Mouse (Mus musculus): ENCODE data around the gene Cfap97d1. TPM values are rescaled to one million over a fixed set of nuclear protein-coding genes. Genes with fewer than 3 reads are reported as not detected.

Cfap97d1 gene
- polyA plus RNA-seq, 1 experiment from 2014 or later = not detected

GRCm38 (mm10) chr11:102008372-102008771 lies 24.3 kb downstream of the Cfap97d1 start:
- H3K9ac ChIP-seq (ENCODE audit: low read depth, low read length) = no peak overlapping the region
- no peaks in the 10 kb centered on the region; the same call in 1 of the 2 replicates for H3K36me3 ChIP-seq (ENCODE audit: control insufficient read depth, insufficient read depth, low read length)
- no peak overlapping the region for H3K4me2 ChIP-seq
- no peaks in the 10 kb centered on the region for H3K4me1 ChIP-seq (ENCODE audit: control insufficient read depth, insufficient read depth, low read length)
- ATAC-seq (replicated peaks; ENCODE audit: insufficient number of reproducible peaks, low FRiP score, low TSS enrichment) = no peak
- no peak overlapping the region for H3K27ac ChIP-seq (ENCODE audit: low read depth, low read length)
- H3K27me3 ChIP-seq (ENCODE audit: control insufficient read depth, insufficient read depth, low read length) = no peaks in the 10 kb centered on the region
- H3K4me3 ChIP-seq (ENCODE audit: low read depth, low read length) = no peak overlapping the region
- 0 out of 2 replicates have a peak, but pooled peaks cover 2% of the 10 kb centered on the region for H3K9me3 ChIP-seq (replicated peaks; ENCODE audit: control insufficient read depth, low read length)
- 90% methylated on average over 8 of the region's 8 CpGs for WGBS (ENCODE audit: insufficient replicate concordance)

- H3K27ac ChIP-seq (ENCODE audit: low read depth, low read length) = no peak overlapping the region
Observed at GRCm38 (mm10) chr11:102008954-102009637, 25.0 kb downstream of the Cfap97d1 start.

GRCm38 (mm10) chr11:102010140-102010539 lies 26.1 kb downstream of the Cfap97d1 start:
- Histone ChIP-seq H3K4me1 (ENCODE audit: control insufficient read depth, insufficient read depth, low read length) (no peaks in the 10 kb centered on the region), H3K36me3 (ENCODE audit: control insufficient read depth, insufficient read depth, low read length) (no peaks in the 10 kb centered on the region), H3K4me2 (no peak overlapping the region), H3K9ac (ENCODE audit: low read depth, low read length) (no peak overlapping the region), H3K27me3 (ENCODE audit: control insufficient read depth, insufficient read depth, low read length) (no peaks in the 10 kb centered on the region), H3K9me3 (replicated peaks; ENCODE audit: control insufficient read depth, low read length) (no peaks in the 10 kb centered on the region), H3K27ac (ENCODE audit: low read depth, low read length) (no peak overlapping the region), H3K4me3 (ENCODE audit: low read depth, low read length) (no peak overlapping the region)
- 79% methylated on average over 13 of the region's 13 CpGs for WGBS (ENCODE audit: insufficient replicate concordance)
- no peak for ATAC-seq (replicated peaks; ENCODE audit: insufficient number of reproducible peaks, low FRiP score, low TSS enrichment)

More at GRCm38 (mm10) chr11:102008954-102009637, 25.0 kb downstream of the Cfap97d1 start:
- ATAC-seq (replicated peaks; ENCODE audit: insufficient number of reproducible peaks, low FRiP score, low TSS enrichment) = no peak
- H3K9ac ChIP-seq (ENCODE audit: low read depth, low read length) = no peak overlapping the region
- H3K9me3 ChIP-seq (replicated peaks; ENCODE audit: control insufficient read depth, low read length) = 0 out of 2 replicates have a peak, but pooled peaks cover 2% of the 10 kb centered on the region
- H3K4me3 ChIP-seq (ENCODE audit: low read depth, low read length) = no peak overlapping the region
- no peaks in the 10 kb centered on the region for H3K4me1 ChIP-seq (ENCODE audit: control insufficient read depth, insufficient read depth, low read length)
- 59% methylated on average over 15 of the region's 15 CpGs for WGBS (ENCODE audit: insufficient replicate concordance)
- no peak overlapping the region for H3K4me2 ChIP-seq
- H3K36me3 ChIP-seq (ENCODE audit: control insufficient read depth, insufficient read depth, low read length) = no peaks in the 10 kb centered on the region; the same call in 1 of the 2 replicates
- no peaks in the 10 kb centered on the region for H3K27me3 ChIP-seq (ENCODE audit: control insufficient read depth, insufficient read depth, low read length)

- no peak overlapping the region for H3K4me3 ChIP-seq (ENCODE audit: low read depth, low read length)
Observed at GRCm38 (mm10) chr11:102011510-102011909, 27.4 kb downstream of the Cfap97d1 start.

GRCm38 (mm10) chr11:102013201-102013600 lies 29.1 kb downstream of the Cfap97d1 start:
- ATAC-seq (replicated peaks; ENCODE audit: insufficient number of reproducible peaks, low FRiP score, low TSS enrichment) = no peak
- no peaks in the 10 kb centered on the region for H3K9me3 ChIP-seq (replicated peaks; ENCODE audit: control insufficient read depth, low read length)
- H3K4me1 ChIP-seq (ENCODE audit: control insufficient read depth, insufficient read depth, low read length) = no peaks in the 10 kb centered on the region
- H3K9ac ChIP-seq (ENCODE audit: low read depth, low read length) = no peak overlapping the region
- H3K36me3 ChIP-seq (ENCODE audit: control insufficient read depth, insufficient read depth, low read length) = no peaks in the 10 kb centered on the region
- no peak overlapping the region for H3K27ac ChIP-seq (ENCODE audit: low read depth, low read length)
- no peak overlapping the region for H3K4me2 ChIP-seq
- no peak overlapping the region for H3K4me3 ChIP-seq (ENCODE audit: low read depth, low read length)
- 75% methylated on average over 8 of the region's 8 CpGs for WGBS (ENCODE audit: insufficient replicate concordance)
- no peaks in the 10 kb centered on the region for H3K27me3 ChIP-seq (ENCODE audit: control insufficient read depth, insufficient read depth, low read length)

More at GRCm38 (mm10) chr11:102011510-102011909, 27.4 kb downstream of the Cfap97d1 start:
- Histone ChIP-seq H3K27ac (ENCODE audit: low read depth, low read length) (no peak overlapping the region), H3K4me1 (ENCODE audit: control insufficient read depth, insufficient read depth, low read length) (no peaks in the 10 kb centered on the region), H3K27me3 (ENCODE audit: control insufficient read depth, insufficient read depth, low read length) (no peaks in the 10 kb centered on the region), H3K36me3 (ENCODE audit: control insufficient read depth, insufficient read depth, low read length) (no peaks in the 10 kb centered on the region), H3K9ac (ENCODE audit: low read depth, low read length) (no peak overlapping the region), H3K4me2 (no peak overlapping the region), H3K9me3 (replicated peaks; ENCODE audit: control insufficient read depth, low read length) (no peaks in the 10 kb centered on the region)
- 62% methylated on average over 8 of the region's 8 CpGs for WGBS (ENCODE audit: insufficient replicate concordance)
- no peak for ATAC-seq (replicated peaks; ENCODE audit: insufficient number of reproducible peaks, low FRiP score, low TSS enrichment)

- no peak for ATAC-seq (replicated peaks; ENCODE audit: insufficient number of reproducible peaks, low FRiP score, low TSS enrichment)
- 72% methylated on average over 6 of the region's 6 CpGs for WGBS (ENCODE audit: insufficient replicate concordance)
- no peaks in the 10 kb centered on the region for H3K27me3 ChIP-seq (ENCODE audit: control insufficient read depth, insufficient read depth, low read length)
Observed at GRCm38 (mm10) chr11:102015472-102015871, 31.4 kb downstream of the Cfap97d1 start.

GRCm38 (mm10) chr11:102016136-102016535 lies 32.1 kb downstream of the Cfap97d1 start:
- no peak overlapping the region for H3K4me2 ChIP-seq
- no peak overlapping the region for H3K4me3 ChIP-seq (ENCODE audit: low read depth, low read length)
- H3K9ac ChIP-seq (ENCODE audit: low read depth, low read length) = no peak overlapping the region
- WGBS (ENCODE audit: insufficient replicate concordance) = 86% methylated on average over 1 of the region's 1 CpGs
- no peak for ATAC-seq (replicated peaks; ENCODE audit: insufficient number of reproducible peaks, low FRiP score, low TSS enrichment)
- no peaks in the 10 kb centered on the region for H3K27me3 ChIP-seq (ENCODE audit: control insufficient read depth, insufficient read depth, low read length)
- H3K36me3 ChIP-seq (ENCODE audit: control insufficient read depth, insufficient read depth, low read length) = no peaks in the 10 kb centered on the region
- H3K9me3 ChIP-seq (replicated peaks; ENCODE audit: control insufficient read depth, low read length) = no peaks in the 10 kb centered on the region
- H3K27ac ChIP-seq (ENCODE audit: low read depth, low read length) = no peak overlapping the region
- H3K4me1 ChIP-seq (ENCODE audit: control insufficient read depth, insufficient read depth, low read length) = no peaks in the 10 kb centered on the region

More at GRCm38 (mm10) chr11:102015472-102015871, 31.4 kb downstream of the Cfap97d1 start:
- Histone ChIP-seq H3K4me3 (ENCODE audit: low read depth, low read length) (no peak overlapping the region), H3K9ac (ENCODE audit: low read depth, low read length) (no peak overlapping the region), H3K27ac (ENCODE audit: low read depth, low read length) (no peak overlapping the region), H3K4me1 (ENCODE audit: control insufficient read depth, insufficient read depth, low read length) (no peaks in the 10 kb centered on the region), H3K4me2 (no peak overlapping the region), H3K9me3 (replicated peaks; ENCODE audit: control insufficient read depth, low read length) (no peaks in the 10 kb centered on the region), H3K36me3 (ENCODE audit: control insufficient read depth, insufficient read depth, low read length) (no peaks in the 10 kb centered on the region)

GRCm38 (mm10) chr11:102019736-102020135 lies 35.7 kb downstream of the Cfap97d1 start:
- no peaks in the 10 kb centered on the region for H3K36me3 ChIP-seq (ENCODE audit: control insufficient read depth, insufficient read depth, low read length)
- ATAC-seq (replicated peaks; ENCODE audit: insufficient number of reproducible peaks, low FRiP score, low TSS enrichment) = no peak
- H3K9me3 ChIP-seq (replicated peaks; ENCODE audit: control insufficient read depth, low read length) = no peaks in the 10 kb centered on the region
- WGBS (ENCODE audit: insufficient replicate concordance) = 77% methylated on average over 9 of the region's 9 CpGs
- H3K27ac ChIP-seq (ENCODE audit: low read depth, low read length) = no peak overlapping the region
- H3K27me3 ChIP-seq (ENCODE audit: control insufficient read depth, insufficient read depth, low read length) = peaks cover 4% of the 10 kb centered on the region; the same call in 1 of the 2 replicates
- H3K4me2 ChIP-seq = no peak overlapping the region
- H3K4me1 ChIP-seq (ENCODE audit: control insufficient read depth, insufficient read depth, low read length) = no peaks in the 10 kb centered on the region
- H3K4me3 ChIP-seq (ENCODE audit: low read depth, low read length) = no peak overlapping the region
- no peak overlapping the region for H3K9ac ChIP-seq (ENCODE audit: low read depth, low read length)

GRCm38 (mm10) chr11:102021196-102021595 lies 37.1 kb downstream of the Cfap97d1 start:
- 85% methylated on average over 5 of the region's 5 CpGs for WGBS (ENCODE audit: insufficient replicate concordance)
- H3K9me3 ChIP-seq (replicated peaks; ENCODE audit: control insufficient read depth, low read length) = no peaks in the 10 kb centered on the region
- H3K27ac ChIP-seq (ENCODE audit: low read depth, low read length) = no peak overlapping the region
- H3K27me3 ChIP-seq (ENCODE audit: control insufficient read depth, insufficient read depth, low read length) = peaks cover 15% of the 10 kb centered on the region
- H3K36me3 ChIP-seq (ENCODE audit: control insufficient read depth, insufficient read depth, low read length) = no peaks in the 10 kb centered on the region
- peaks cover 5% of the 10 kb centered on the region; the same call in 1 of the 2 replicates for H3K4me1 ChIP-seq (ENCODE audit: control insufficient read depth, insufficient read depth, low read length)
- no peak overlapping the region for H3K4me3 ChIP-seq (ENCODE audit: low read depth, low read length)
- H3K4me2 ChIP-seq = no peak overlapping the region
- no peak for ATAC-seq (replicated peaks; ENCODE audit: insufficient number of reproducible peaks, low FRiP score, low TSS enrichment)
- no peak overlapping the region for H3K9ac ChIP-seq (ENCODE audit: low read depth, low read length)
